Mouse (Mus musculus): ENCODE measurements around the gene Esyt3. TPM values are rescaled to one million over a fixed set of nuclear protein-coding genes. Genes with fewer than 3 reads are reported as not detected.

The Esyt3 gene
- 1 to 10 TPM in 1 of 2 experiments, under 1 TPM in 1; 0.86 to 2.1 TPM for polyA plus RNA-seq (2017; shearing (Covaris generic))

GRCm38 (mm10) chr9:99357921-99358692 is at the start of gene Esyt3:
Esyt3 (minus strand) TSS chr9:99358557.

Other genes starting within 250 kb of the Esyt3 start
- 10 to 100 TPM in 1 of 2 experiments, 1 to 10 TPM in 1; 7.7 to 14.7 TPM for gene Pik3cb, start 217.9 kb downstream of the Esyt3 start, polyA plus RNA-seq (2017; shearing (Covaris generic))
- gene Faiml, start 121.3 kb downstream of the Esyt3 start, polyA plus RNA-seq (2017; shearing (Covaris generic)): 1 to 10 TPM in 1 of 2 experiments, not detected in 1; 2.7 TPM
- 10 to 100 TPM; 16.5 to 18.3 TPM for gene Cep70, start 115.2 kb downstream of the Esyt3 start, polyA plus RNA-seq (2017; shearing (Covaris generic))
- under 1 TPM; 0.23 to 0.39 TPM for gene Mras, start 78.8 kb upstream of the Esyt3 start, polyA plus RNA-seq (2017; shearing (Covaris generic))
- under 1 TPM in 1 of 2 experiments, not detected in 1; 0.76 TPM for gene Nme9, start 92.9 kb upstream of the Esyt3 start, polyA plus RNA-seq (2017; shearing (Covaris generic))
- 10 to 100 TPM; 28.1 to 31.3 TPM for gene Armc8, start 210.3 kb upstream of the Esyt3 start, polyA plus RNA-seq (2017; shearing (Covaris generic))
- gene Dbr1, start 217.2 kb upstream of the Esyt3 start, polyA plus RNA-seq (2017; shearing (Covaris generic)): 10 to 100 TPM; 32.5 to 49.4 TPM

All from inflammation-experienced regulatory T-cells (primary cell).